Mouse (Mus musculus) CH12.LX (cell line): ENCODE results near the gene Zswim4. TPM values are rescaled to one million over a fixed set of nuclear protein-coding genes. Genes with fewer than 3 reads are reported as not detected.
A peak's percentile ranks its signal among the peaks of the same experiment; 100 is the strongest.

Experiments
- DNase-seq: peaks from one replicate; pipeline ENCODE4 v3.0.0-alpha.2; 2013; ENCODE audit errors: extremely low read depth
- H3K27ac ChIP-seq: 2 replicates; pipeline ENCODE4 v1.5.1; 2012; ENCODE audit warnings: low read depth, mild to moderate bottlenecking, control low read depth, moderate library complexity; ENCODE audit not compliant: insufficient read depth
- H3K27me3 ChIP-seq: replicated peaks from 2 replicates; pipeline ENCODE3; 2012; ENCODE audit warnings: inconsistent platforms
- H3K36me3 ChIP-seq, 2 experiments: replicated peaks in 1 of 2; 2 replicates each; pipeline versions ENCODE3 to v1.6.1; 2012; ENCODE audit warnings: inconsistent platforms in 1 of 2, low read length in 1 of 2, mild to moderate bottlenecking in 1 of 2, mixed read lengths in 1 of 2, moderate library complexity in 1 of 2; ENCODE audit not compliant: control insufficient read depth in 1 of 2, insufficient read depth in 1 of 2
- H3K4me1 ChIP-seq, 2 experiments: 2 replicates each; pipeline ENCODE4 v1.6.1; 2012; ENCODE audit warnings: inconsistent platforms in 1 of 2, moderate library complexity in 1 of 2; ENCODE audit not compliant: insufficient read depth in 2 of 2, control insufficient read depth in 1 of 2
- H3K4me2 ChIP-seq: 2 replicates; pipeline ENCODE4 v1.6.1; 2012; ENCODE audit warnings: low read depth, mild to moderate bottlenecking, control low read depth; ENCODE audit not compliant: poor library complexity, insufficient read depth, severe bottlenecking
- H3K4me3 ChIP-seq, 3 experiments: fragments of 150-350 bp in 1 of 3; sonication (generic) in 1 of 3; replicated peaks in 1 of 3; 2 replicates each; pipeline versions ENCODE3 to v1.5.1; 2011 to 2012; ENCODE audit warnings: low read depth in 2 of 3, low read length in 2 of 3, mild to moderate bottlenecking in 2 of 3, moderate library complexity in 2 of 3, control low read depth in 1 of 3, improper control_type of control experiment in 1 of 3, inconsistent platforms in 1 of 3, mixed read lengths in 1 of 3; ENCODE audit not compliant: poor library complexity in 1 of 3
- H3K79me2 ChIP-seq: replicated peaks from 2 replicates; pipeline ENCODE4 v1.6.1; 2012; ENCODE audit warnings: mild to moderate bottlenecking, moderate library complexity; ENCODE audit not compliant: control insufficient read depth, poor library complexity, insufficient read depth, severe bottlenecking; ENCODE audit errors: extremely low read depth
- H3K9ac ChIP-seq: 2 replicates; pipeline ENCODE4 v1.6.1; 2012; ENCODE audit warnings: low read depth, mild to moderate bottlenecking, control low read depth, moderate library complexity; ENCODE audit not compliant: insufficient read depth
- H3K9me3 ChIP-seq: replicated peaks from 2 replicates; pipeline ENCODE3; 2012; ENCODE audit warnings: low read length, inconsistent platforms, mixed read lengths
- CTCF ChIP-seq, 2 experiments: IDR thresholded peaks in 1 of 2; conservative IDR thresholded peaks in 1 of 2; 2 replicates each; pipeline ENCODE4 v1.5.1; 2011 to 2012; ENCODE audit warnings: low read depth in 2 of 2, low read length in 2 of 2, improper control_type of control experiment in 1 of 2, inconsistent platforms in 1 of 2, mild to moderate bottlenecking in 1 of 2, moderate library complexity in 1 of 2
- E2F4 ChIP-seq: IDR thresholded peaks from 2 replicates; pipeline ENCODE4 v1.6.1; 2011; ENCODE audit warnings: low read depth, low read length, improper control_type of control experiment; ENCODE audit not compliant: insufficient replicate concordance
- EP300 ChIP-seq: IDR thresholded peaks from 2 replicates; pipeline ENCODE4 v1.6.1; 2011; ENCODE audit warnings: low read length, improper control_type of control experiment
- MAFK ChIP-seq: IDR thresholded peaks from 2 replicates; pipeline ENCODE4 v1.6.1; 2011; ENCODE audit warnings: low read length, improper control_type of control experiment; ENCODE audit not compliant: insufficient replicate concordance
- MAX ChIP-seq: IDR thresholded peaks from 2 replicates; pipeline ENCODE4 v1.6.1; 2011; ENCODE audit warnings: low read length, improper control_type of control experiment
- MXI1 ChIP-seq: IDR thresholded peaks from 2 replicates; pipeline ENCODE4 v1.6.1; 2011; ENCODE audit warnings: mild to moderate bottlenecking, low read depth, low read length, improper control_type of control experiment
- NELFE ChIP-seq: IDR thresholded peaks from 2 replicates; pipeline ENCODE4 v1.6.1; 2011; ENCODE audit warnings: low read depth, low read length, improper control_type of control experiment
- NRF1 ChIP-seq: IDR thresholded peaks from 2 replicates; pipeline ENCODE4 v1.6.1; 2014; ENCODE audit warnings: low read depth, mild to moderate bottlenecking, inconsistent platforms, low read length, improper control_type of control experiment, moderate library complexity
- PAX5 ChIP-seq: IDR thresholded peaks from 2 replicates; pipeline ENCODE4 v1.6.1; 2012; ENCODE audit warnings: low read length, inconsistent platforms, mixed read lengths
- POLR2AphosphoS2 ChIP-seq: IDR thresholded peaks from 2 replicates; pipeline ENCODE4 v1.6.1; 2011; ENCODE audit warnings: low read depth, low read length, improper control_type of control experiment
- TCF12 ChIP-seq: IDR thresholded peaks from 2 replicates; pipeline ENCODE4 v1.6.1; 2014; ENCODE audit warnings: low read depth, mild to moderate bottlenecking, inconsistent platforms, low read length, improper control_type of control experiment
- ZC3H11A ChIP-seq: IDR thresholded peaks from 2 replicates; pipeline ENCODE4 v1.6.1; 2012; ENCODE audit warnings: low read depth, mild to moderate bottlenecking, inconsistent platforms, low read length, improper control_type of control experiment
- ZNF384 ChIP-seq: IDR thresholded peaks from 2 replicates; pipeline ENCODE4 v1.6.1; 2012; ENCODE audit warnings: low read depth, low read length, improper control_type of control experiment, inconsistent platforms
- dilution Hi-C: fragments of 300-500 bp; cut with MboI; formaldehyde crosslinking; loops from 2 replicates; pipeline ENCODE4 v1.14.3; 2020; ENCODE audit warnings: low sequenced_read_pairs; ENCODE audit not compliant: extremely low pct_unique_long_range_greater_than_20kb, extremely low pct_ligation_motif_present
- in situ Hi-C: fragments of 300-500 bp; cut with MboI; formaldehyde crosslinking; loops from 3 replicates; pipeline ENCODE4 v1.14.3; 2019; ENCODE audit warnings: low sequenced_read_pairs, low pct_ligation_motif_present, low pct_unique_long_range_greater_than_20kb, mixed read lengths
- polyA plus RNA-seq: library from polyadenylated mRNA; unstranded; fragments of >175 nt; gene quantifications from 2 replicates; pipeline ENCODE4 v1.2.1, GENCODE M21; 2012; ENCODE audit warnings: low read depth; ENCODE audit not compliant: insufficient read length
- total RNA-seq, 2 experiments: library from RNA; depleted of rRNA; stranded (reverse); fragments of 300-350 nt in 1 of 2; fragments of >200 nt in 1 of 2; gene quantifications; 2 replicates each; pipeline ENCODE4 v1.2.3; 2012 to 2014

Gene Zswim4
- total and polyA plus RNA-seq, 3 experiments = 4.9 to 9.7 (median 9.1) TPM

DNA sequence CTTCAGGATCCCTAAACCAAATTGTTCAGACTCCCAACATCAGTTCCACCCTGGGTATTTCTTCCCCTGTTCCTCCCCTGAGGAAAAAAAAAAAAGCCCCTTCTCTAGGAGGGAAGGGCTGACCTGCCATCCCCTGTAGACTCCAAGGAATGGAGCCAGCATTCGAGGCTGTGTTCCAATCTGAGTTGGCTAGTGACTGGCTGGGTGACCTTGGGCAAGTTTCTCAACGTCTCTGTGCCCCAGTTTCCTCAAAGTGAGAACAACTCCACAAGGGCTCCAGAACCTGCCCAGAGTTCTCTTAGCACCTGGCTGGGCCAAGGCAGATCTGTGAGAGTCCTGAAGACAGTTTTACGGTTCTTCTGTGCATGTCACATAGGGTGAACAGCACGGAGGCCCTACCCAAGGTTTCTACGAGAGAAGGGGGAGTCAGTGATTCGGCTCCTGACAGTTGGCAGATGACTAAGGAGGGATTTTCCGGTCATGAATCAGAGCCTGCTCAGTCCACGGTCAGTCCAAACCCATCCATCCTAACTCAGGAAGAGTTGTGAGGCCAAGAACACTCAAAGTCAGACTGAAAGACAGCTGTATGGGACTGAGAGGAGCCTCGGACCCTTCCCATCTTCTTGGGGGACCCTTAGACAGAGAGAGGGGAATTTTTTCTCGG lies 977 bp downstream of the Zswim4 start:
- in situ Hi-C loops (loop anchor here (10.0 kb wide), 1 partner anchor 49 kb away; no protein-coding TSS in a partner anchor), dilution Hi-C loops (no loop called here)
- Histone ChIP-seq H3K9me3 (no peaks in the 10 kb centered on the region), H3K4me3 (peak overlapping the region; percentile 63 to 86 (median 74)), H3K9ac (peak overlapping the region; percentile 91), H3K36me3 (peaks cover 3 to 37% of the 10 kb centered on the region in 2 experiments), H3K4me2 (peak overlapping the region; percentile 74), H3K27ac (no peak overlapping the region), H3K27me3 (no peaks in the 10 kb centered on the region), H3K4me1 (peaks cover 5 to 37% of the 10 kb centered on the region in 2 experiments; a peak in 2 of 4 replicates), H3K79me2 (no peaks in the 10 kb centered on the region)
- DNase-seq = no peak
- TF ChIP-seq MAX (no peak), NELFE (0 out of 2 replicates have a peak, but pooled peaks have one; percentile 14), MAFK (0 out of 2 replicates have a peak, but pooled peaks have one; percentile 9), TCF12 (0 out of 2 replicates have a peak, but pooled peaks have one; percentile 20), PAX5 (no peak), POLR2AphosphoS2 (no peak)

DNA sequence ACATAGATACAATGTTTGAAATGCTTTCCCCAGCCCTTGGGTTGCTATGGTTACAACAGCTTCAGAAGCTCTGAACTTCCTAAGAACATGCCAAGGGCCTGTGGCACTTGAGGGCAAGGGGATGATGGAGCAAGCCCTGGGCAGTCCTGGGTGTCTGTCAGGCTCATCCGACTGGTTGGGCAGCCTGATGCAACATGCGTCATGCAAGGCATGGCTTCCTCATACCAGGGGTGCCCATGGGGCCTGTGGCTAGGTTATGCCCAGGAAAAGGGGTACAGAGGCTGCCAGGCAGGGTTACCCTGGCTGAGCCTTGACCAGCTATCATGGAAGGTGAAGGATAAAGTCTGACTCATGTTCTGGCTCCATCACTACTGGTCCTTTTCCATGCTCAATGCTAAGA lies 3.8 kb downstream of the Zswim4 start:
- Histone ChIP-seq H3K9ac (no peak overlapping the region), H3K79me2 (no peaks in the 10 kb centered on the region), H3K27ac (no peak overlapping the region), H3K4me2 (no peak overlapping the region), H3K27me3 (no peaks in the 10 kb centered on the region), H3K4me3 (no peak overlapping the region), H3K4me1 (peaks cover 5 to 29% of the 10 kb centered on the region in 2 experiments; a peak in 2 of 4 replicates), H3K9me3 (no peaks in the 10 kb centered on the region), H3K36me3 (peaks cover 27 to 64% of the 10 kb centered on the region in 2 experiments)
- in situ Hi-C loops (loop anchor here (10.0 kb wide), 1 partner anchor 52 kb away; no protein-coding TSS in a partner anchor), dilution Hi-C loops (no loop called here)
- no peak for DNase-seq
- TF ChIP-seq MXI1 = no peak
- no peak for TF ChIP-seq ZNF384

DNA sequence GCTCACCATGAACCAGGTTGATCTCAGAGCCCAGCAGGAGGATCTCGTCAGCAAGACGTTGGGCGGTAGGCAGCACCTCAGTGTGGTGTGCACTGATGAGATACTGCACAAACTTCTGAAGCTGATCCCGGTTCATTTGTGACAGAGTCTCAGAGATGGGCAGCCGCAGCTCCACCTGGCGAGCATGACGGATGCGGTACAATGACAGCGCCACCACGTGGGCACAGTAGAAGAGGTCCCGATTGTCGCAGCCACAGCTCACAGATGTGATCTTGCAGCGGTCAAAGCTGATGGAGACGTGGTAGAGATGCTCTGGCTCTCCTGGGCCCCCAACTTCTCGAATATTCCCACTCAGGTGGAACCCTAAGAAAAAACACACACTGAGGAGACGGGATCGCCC lies 6.1 kb downstream of the Zswim4 start:
- H3K4me3 ChIP-seq = no peak overlapping the region
- no peaks in the 10 kb centered on the region for H3K9me3 ChIP-seq
- no peaks in the 10 kb centered on the region for H3K27me3 ChIP-seq
- H3K27ac ChIP-seq = no peak overlapping the region
- in situ Hi-C loops = loop anchor here (10.0 kb wide), 1 partner anchor 54 kb away; no protein-coding TSS in a partner anchor
- no peaks in the 10 kb centered on the region for H3K79me2 ChIP-seq
- no peak overlapping the region for H3K4me2 ChIP-seq
- TF ChIP-seq NRF1 (no peak), ZC3H11A (no peak), CTCF (conservative IDR thresholded peaks at IDR 0.05 in 1 of 2, IDR thresholded peaks at IDR 0.05 in 1 of 2; ENCODE audit: low read depth in 2 of 2, low read length in 2 of 2) (peak in 1 of 2 experiments; percentile 52; a peak in 2 of 4 replicates), MAX (no peak), ZNF384 (no peak), E2F4 (no peak), EP300 (no peak)
- no peak overlapping the region for H3K9ac ChIP-seq
- peaks cover 44 to 86% of the 10 kb centered on the region in 2 experiments for H3K36me3 ChIP-seq
- no peak for DNase-seq
- peaks cover 3 to 17% of the 10 kb centered on the region in 2 experiments; a peak in 2 of 4 replicates for H3K4me1 ChIP-seq
- dilution Hi-C loops = no loop called here
